Mouse (Mus musculus) myocyte (in vitro differentiated cells): ENCODE data around the gene Ppip5k1.

ENCODE experiments used
- CEBPB ChIP-seq: IDR thresholded peaks from 2 replicates; pipeline ENCODE4 v1.6.1; 2011; ENCODE audit warnings: mild to moderate bottlenecking, moderate library complexity; ENCODE audit not compliant: poor library complexity, insufficient read depth, severe bottlenecking
- E2F4 ChIP-seq: IDR thresholded peaks from one replicate; pipeline ENCODE4 v1.6.1; 2011; ENCODE audit warnings: mild to moderate bottlenecking, control low read depth, moderate library complexity; ENCODE audit not compliant: insufficient read depth
- MAX ChIP-seq: IDR thresholded peaks from one replicate; pipeline ENCODE4 v1.6.1; 2011; ENCODE audit warnings: low read depth, mild to moderate bottlenecking, control low read depth
- POLR2A ChIP-seq: IDR thresholded peaks from one replicate; pipeline ENCODE4 v1.6.1; 2011; ENCODE audit warnings: low read depth, mild to moderate bottlenecking, control low read depth, moderate library complexity; ENCODE audit not compliant: insufficient read length
- POLR2AphosphoS2 ChIP-seq: IDR thresholded peaks from one replicate; pipeline ENCODE4 v1.6.1; 2011; ENCODE audit warnings: low read depth, control low read depth; ENCODE audit not compliant: insufficient read length
- USF1 ChIP-seq: IDR thresholded peaks from one replicate; pipeline ENCODE4 v1.6.1; 2011; ENCODE audit warnings: low read depth, mild to moderate bottlenecking, control low read depth, moderate library complexity

- TF ChIP-seq CEBPB (no peak), POLR2A (no peak), USF1 (no peak), E2F4 (no peak), MAX (no peak), POLR2AphosphoS2 (no peak)
Measured at GRCm38 (mm10) chr2:121329492-121329891, 25.7 kb downstream of the Ppip5k1 start.
